Mouse (Mus musculus): ENCODE results near the gene Ccdc34.

The Ccdc34 gene

GRCm38 (mm10) chr2:109996411-109996810, 21.2 kb upstream of the Ccdc34 start:
- DNase-seq (ENCODE audit: low read depth, low spot score) = no peak

DNA sequence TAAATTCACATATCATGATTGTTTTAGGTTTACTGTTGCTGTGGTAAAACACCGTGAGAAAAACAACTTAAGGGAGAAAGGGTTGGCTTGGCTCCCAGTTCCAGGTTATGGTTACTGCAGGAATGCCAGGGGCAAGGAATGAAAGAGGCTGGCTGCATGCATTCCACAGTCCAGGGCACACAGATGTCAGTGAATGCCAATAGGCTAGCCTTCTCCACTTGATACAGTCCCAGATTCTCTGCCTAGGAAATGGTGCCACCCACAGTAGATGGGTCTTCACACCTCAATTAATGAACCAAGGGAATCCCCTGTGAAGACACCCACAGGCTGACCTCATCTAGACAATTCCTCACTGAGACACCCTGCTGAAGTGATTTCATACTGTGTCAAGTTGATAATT, 12.9 kb upstream of the Ccdc34 start:
- no peak for DNase-seq (ENCODE audit: low read depth, low spot score)

GRCm38 (mm10) chr2:110005164-110005563, 12.5 kb upstream of the Ccdc34 start:
- DNase-seq (ENCODE audit: low read depth, low spot score) = no peak

GRCm38 (mm10) chr2:110005596-110006239, 11.9 kb upstream of the Ccdc34 start:
- no peak for DNase-seq (ENCODE audit: low read depth, low spot score)

- DNase-seq (ENCODE audit: low read depth, low spot score) = no peak
Measured at GRCm38 (mm10) chr2:110007423-110008267, 10.0 kb upstream of the Ccdc34 start.

DNA sequence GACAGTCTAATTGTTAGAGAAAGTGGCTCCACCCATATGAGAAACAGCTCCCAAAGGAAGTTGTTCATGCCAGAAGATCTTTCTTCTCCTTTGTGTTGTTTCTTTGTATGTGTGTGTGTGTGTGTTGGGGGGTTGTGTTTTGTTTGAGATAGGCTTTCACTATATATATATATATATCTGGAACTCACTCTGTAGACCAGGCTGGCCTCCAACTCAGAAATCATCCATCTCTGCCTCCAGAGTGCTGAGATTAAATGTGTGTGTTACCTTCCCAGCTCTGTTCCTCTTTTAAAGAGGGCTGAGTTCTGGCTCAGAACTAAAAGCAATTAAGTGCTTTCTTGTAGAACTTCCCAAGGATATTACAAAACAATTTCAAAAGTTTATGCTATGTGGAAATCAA, 8.2 kb upstream of the Ccdc34 start:
- DNase-seq (ENCODE audit: low read depth, low spot score) = no peak

DNA sequence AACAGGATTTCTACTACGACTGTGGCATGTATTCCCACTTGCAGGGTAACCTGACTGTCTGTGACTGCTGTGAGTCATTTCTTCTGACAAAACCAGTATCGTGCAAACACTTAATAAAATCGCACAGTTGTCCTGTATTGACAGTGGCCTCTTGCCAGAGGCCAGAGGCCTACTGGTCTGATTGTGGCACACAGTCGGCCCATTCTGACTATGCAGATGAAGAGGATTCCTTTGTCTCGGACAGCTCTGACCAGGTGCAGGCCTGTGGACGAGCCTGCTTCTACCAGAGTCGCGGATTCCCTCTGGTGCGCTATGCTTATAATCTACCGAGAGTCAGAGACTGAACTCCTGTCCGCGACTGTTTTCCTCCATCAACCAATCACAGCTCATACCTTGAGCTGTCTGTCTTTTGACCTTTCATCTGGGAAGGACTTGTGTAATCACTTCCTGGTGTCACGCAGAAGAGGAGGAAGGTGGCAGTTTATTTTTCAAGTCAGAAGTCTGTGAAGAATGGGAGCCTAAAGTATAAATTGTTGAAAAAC, 5.4 kb upstream of the Ccdc34 start:
- peak; percentile 44 for DNase-seq (ENCODE audit: low read depth, low spot score)

- no peak for DNase-seq (ENCODE audit: low read depth, low spot score)
Measured at GRCm38 (mm10) chr2:110017087-110017486, 530 bp upstream of the Ccdc34 start.

DNA sequence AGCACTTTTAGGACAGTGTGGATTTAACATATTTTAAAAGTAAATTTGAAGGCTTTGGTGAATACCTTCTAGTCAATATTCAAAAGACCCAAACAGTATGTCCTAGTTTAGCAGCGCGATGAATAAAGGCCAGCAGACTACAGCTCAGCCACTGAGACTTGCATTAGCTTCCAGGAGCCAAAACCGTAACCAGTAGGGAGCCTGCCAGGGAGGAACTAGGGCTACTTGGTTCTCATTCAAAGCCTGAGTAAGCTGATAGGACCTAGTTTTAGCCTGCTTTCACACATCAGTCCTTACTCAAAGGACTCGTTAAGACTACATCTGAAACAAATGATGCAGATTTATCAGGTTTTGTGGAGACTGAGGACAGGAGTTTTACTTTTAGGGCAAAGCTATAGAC, 2.0 kb downstream of the Ccdc34 start:
- no peak for DNase-seq (ENCODE audit: low read depth, low spot score)

- no peak for DNase-seq (ENCODE audit: low read depth, low spot score)
Measured at GRCm38 (mm10) chr2:110020430-110020829, 2.8 kb downstream of the Ccdc34 start.

DNA sequence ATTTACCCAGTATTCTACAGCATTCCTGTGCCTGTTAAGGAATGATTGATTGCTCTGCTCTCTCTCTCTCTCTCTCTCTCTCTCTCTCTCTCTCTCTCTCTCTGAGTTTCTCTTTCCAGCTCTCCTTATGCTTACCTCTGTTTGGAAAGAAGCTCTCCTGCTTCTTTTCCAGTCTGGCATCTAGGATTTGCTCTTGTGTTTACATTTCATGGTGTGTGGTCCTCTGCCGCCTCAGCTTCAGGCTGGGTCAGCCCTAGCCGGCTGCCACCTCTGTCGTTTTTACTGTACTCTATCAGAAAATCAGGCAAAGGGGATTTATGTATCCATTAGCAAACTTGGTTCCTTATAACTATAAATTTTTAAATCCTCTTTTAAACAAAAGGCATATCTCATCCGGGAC, 18.6 kb downstream of the Ccdc34 start:
- DNase-seq (ENCODE audit: low read depth, low spot score) = no peak

GRCm38 (mm10) chr2:110036665-110037064, 19.0 kb downstream of the Ccdc34 start:
- no peak for DNase-seq (ENCODE audit: low read depth, low spot score)

GRCm38 (mm10) chr2:110037221-110037620, 19.6 kb downstream of the Ccdc34 start:
- DNase-seq (ENCODE audit: low read depth, low spot score) = no peak

GRCm38 (mm10) chr2:110038341-110038740, 20.7 kb downstream of the Ccdc34 start:
- DNase-seq (ENCODE audit: low read depth, low spot score) = no peak

DNA sequence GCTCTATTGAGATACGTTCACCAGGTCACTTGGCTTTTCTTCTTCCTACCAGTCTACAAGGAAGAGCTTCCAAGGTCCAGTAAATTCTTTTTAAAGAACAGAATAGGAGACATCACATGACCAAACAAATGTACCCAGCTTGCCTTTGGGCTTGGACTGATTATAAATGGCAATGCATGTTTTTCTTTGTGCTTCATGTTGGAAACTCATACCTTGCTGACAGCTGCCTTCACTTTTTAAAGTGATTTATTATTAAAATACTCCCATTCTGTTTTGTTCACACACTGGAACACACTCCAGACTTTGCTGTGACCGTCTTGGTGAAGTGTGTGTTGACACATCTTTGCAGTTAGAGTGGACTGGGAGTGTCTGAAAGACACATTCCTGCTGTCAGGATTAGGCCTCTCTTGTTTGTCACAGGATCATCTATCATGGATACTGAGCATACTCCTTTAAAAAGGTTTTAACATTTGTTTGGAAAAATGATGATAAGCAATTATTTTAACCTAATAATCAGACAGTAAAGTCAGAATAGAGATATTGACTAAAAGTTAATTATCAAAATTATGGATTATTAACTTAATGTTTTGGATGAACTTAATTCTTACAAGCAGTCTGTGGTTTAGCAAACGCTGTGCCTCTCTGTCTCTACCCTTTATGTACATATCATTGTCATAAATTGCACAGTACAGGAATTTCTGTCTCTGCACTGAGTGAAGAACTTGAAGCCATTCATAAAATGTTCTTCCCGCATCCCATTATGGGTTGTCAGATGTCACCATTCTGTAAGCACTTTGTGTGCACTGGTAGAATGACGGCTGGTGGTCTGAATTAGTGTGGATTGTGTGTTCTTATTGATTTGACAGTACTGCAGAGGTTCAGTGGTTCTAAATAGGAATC, 25.5 kb downstream of the Ccdc34 start:
- DNase-seq (ENCODE audit: low read depth, low spot score) = no peak

GRCm38 (mm10) chr2:110058424-110058823, 40.8 kb downstream of the Ccdc34 start:
- DNase-seq (ENCODE audit: low read depth, low spot score) = no peak

DNA sequence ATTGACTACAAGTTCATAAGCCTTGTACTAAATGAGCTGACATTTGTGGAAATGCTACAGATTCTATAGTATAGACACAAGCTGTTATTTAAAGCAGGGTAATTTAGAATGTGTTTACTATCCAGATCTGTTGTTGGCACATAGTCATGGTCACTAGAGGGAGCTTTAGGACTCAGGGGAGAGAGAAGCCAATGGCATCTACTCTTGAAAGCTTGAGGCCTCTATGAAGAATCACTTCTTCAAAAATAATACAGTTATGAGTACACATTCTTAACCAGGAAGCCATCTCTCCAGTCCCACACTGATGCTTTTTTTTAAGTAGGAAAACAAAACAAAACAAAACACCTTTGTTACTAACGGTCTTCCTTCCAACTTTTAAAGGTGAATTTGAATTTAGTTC, 45.5 kb downstream of the Ccdc34 start:
- peak; percentile 11 for DNase-seq (ENCODE audit: low read depth, low spot score)

GRCm38 (mm10) chr2:110068916-110069315, 51.3 kb downstream of the Ccdc34 start:
- no peak for DNase-seq (ENCODE audit: low read depth, low spot score)

- no peak for DNase-seq (ENCODE audit: low read depth, low spot score)
Measured at GRCm38 (mm10) chr2:110073023-110073422, 55.4 kb downstream of the Ccdc34 start.

- no peak for DNase-seq (ENCODE audit: low read depth, low spot score)
Measured at GRCm38 (mm10) chr2:110074646-110075452, 57.2 kb downstream of the Ccdc34 start.

GRCm38 (mm10) chr2:110077240-110077639, 59.6 kb downstream of the Ccdc34 start:
- DNase-seq (ENCODE audit: low read depth, low spot score) = no peak

All from ES-CJ7 (cell line).